In the genomic region with DNA sequence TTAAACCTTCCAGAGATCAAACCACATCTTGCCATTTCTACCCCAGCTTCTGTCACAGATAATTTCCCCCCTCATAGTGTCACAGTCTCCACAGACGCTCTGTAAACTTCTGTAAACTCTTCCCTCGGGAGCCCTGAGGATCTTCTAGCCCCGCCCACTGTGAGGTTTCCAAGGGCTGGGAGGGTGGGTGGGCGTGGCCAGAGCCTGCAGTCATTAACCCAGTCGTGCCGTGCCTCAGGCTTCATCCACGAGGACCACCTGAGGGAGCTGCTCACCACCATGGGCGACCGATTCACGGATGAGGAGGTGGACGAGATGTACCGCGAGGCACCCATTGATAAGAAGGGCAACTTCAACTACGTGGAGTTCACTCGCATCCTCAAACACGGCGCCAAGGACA, we compare ENCODE assay signal across 10 mouse cellular contexts. TPM values are rescaled to one million over a fixed set of nuclear protein-coding genes. Genes with fewer than 3 reads are reported as not detected.
DNase-seq lines count a peak whose midpoint lies in the region; ATAC-seq and TF ChIP-seq lines count a peak whose summit lies in the region.
"Had no signal": no experiment of that assay in that cellular context is flagged by ENCODE, and none has a peak within 500 bp of the region (broad histone marks: within the 10 kb centered on the region; RNA-seq: fewer than 3 reads in every experiment).

No protein-coding gene starts in this region.

- TF ChIP-seq CTCF in stomach, postnatal 0 days (IDR thresholded peaks at IDR 0.05; ENCODE audit: low read depth), result no peak

- H3K4me3 ChIP-seq in forebrain, embryonic 10.5 days, result peak overlapping the region; percentile 30
- no peak overlapping the region for H3K4me3 ChIP-seq in forebrain, embryonic 16.5 days (replicated peaks; ENCODE audit: low read length)
- no peak overlapping the region for H3K4me3 ChIP-seq in midbrain, embryonic 11.5 days (ENCODE audit: low read depth, low read length)
- no peak overlapping the region for H3K4me3 ChIP-seq in midbrain, embryonic 13.5 days (replicated peaks)
- H3K4me3 ChIP-seq in limb, embryonic 10.5 days, result peak overlapping the region; percentile 18
- H3K4me3 ChIP-seq in stomach, postnatal 0 days (ENCODE audit: low read depth, low read length), result peak overlapping the region; percentile 36

- peaks cover 38% of the 10 kb centered on the region for H3K4me1 ChIP-seq in forebrain, embryonic 10.5 days
- H3K4me1 ChIP-seq in forebrain, embryonic 16.5 days (replicated peaks; ENCODE audit: control insufficient read depth, insufficient read depth, low read length), result 0 out of 2 replicates have a peak, but pooled peaks cover 3% of the 10 kb centered on the region
- peaks cover 6% of the 10 kb centered on the region for H3K4me1 ChIP-seq in midbrain, embryonic 11.5 days (ENCODE audit: control insufficient read depth, insufficient read depth, low read length)
- peaks cover 11% of the 10 kb centered on the region for H3K4me1 ChIP-seq in midbrain, embryonic 13.5 days (replicated peaks)
- H3K4me1 ChIP-seq in limb, embryonic 10.5 days, result peaks cover 27% of the 10 kb centered on the region
- no peaks in the 10 kb centered on the region for H3K4me1 ChIP-seq in stomach, postnatal 0 days (replicated peaks; ENCODE audit: control insufficient read depth, insufficient read depth)

- H3K27ac ChIP-seq in forebrain, embryonic 10.5 days, result peak overlapping the region; percentile 36
- H3K27ac ChIP-seq in forebrain, embryonic 16.5 days (ENCODE audit: low read length), result no peak overlapping the region
- H3K27ac ChIP-seq in midbrain, embryonic 11.5 days (ENCODE audit: low read depth, low read length), result no peak overlapping the region
- no peak overlapping the region for H3K27ac ChIP-seq in midbrain, embryonic 13.5 days
- H3K27ac ChIP-seq in limb, embryonic 10.5 days, result no peak overlapping the region
- H3K27ac ChIP-seq in stomach, postnatal 0 days (replicated peaks), result no peak overlapping the region

- 15% methylated on average over 17 of the region's 17 CpGs for WGBS in forebrain, embryonic 10.5 days
- WGBS in forebrain, embryonic 16.5 days, result 13% methylated on average over 17 of the region's 17 CpGs
- 15% methylated on average over 17 of the region's 17 CpGs for WGBS in midbrain, embryonic 11.5 days
- 22% methylated on average over 17 of the region's 17 CpGs for WGBS in midbrain, embryonic 13.5 days
- WGBS in limb, embryonic 10.5 days, result 14% methylated on average over 17 of the region's 17 CpGs
- WGBS in stomach, postnatal 0 days, result 24% methylated on average over 17 of the region's 17 CpGs

- H3K9ac ChIP-seq in forebrain, embryonic 16.5 days (replicated peaks; ENCODE audit: low read depth, low read length), result no peak overlapping the region
- H3K9ac ChIP-seq in midbrain, embryonic 11.5 days (ENCODE audit: low read length), result no peak overlapping the region
- no peak overlapping the region for H3K9ac ChIP-seq in midbrain, embryonic 13.5 days (replicated peaks)
- no peak overlapping the region for H3K9ac ChIP-seq in stomach, postnatal 0 days (ENCODE audit: low read length)

- H3K36me3 ChIP-seq in forebrain, embryonic 10.5 days (replicated peaks), result no peaks in the 10 kb centered on the region
- no peaks in the 10 kb centered on the region for H3K36me3 ChIP-seq in forebrain, embryonic 16.5 days (ENCODE audit: control insufficient read depth, insufficient read depth)
- H3K36me3 ChIP-seq in midbrain, embryonic 11.5 days (ENCODE audit: control insufficient read depth, insufficient read depth, low read length), result no peaks in the 10 kb centered on the region
- no peaks in the 10 kb centered on the region for H3K36me3 ChIP-seq in midbrain, embryonic 13.5 days
- H3K36me3 ChIP-seq in limb, embryonic 10.5 days, result no peaks in the 10 kb centered on the region
- 0 out of 2 replicates have a peak, but pooled peaks cover 2% of the 10 kb centered on the region for H3K36me3 ChIP-seq in stomach, postnatal 0 days (ENCODE audit: control insufficient read depth, insufficient read depth, low read length)

- TF ChIP-seq EP300 in stomach, postnatal 0 days (optimal IDR thresholded peaks at IDR 0.05), result no peak

- peaks cover 28% of the 10 kb centered on the region for H3K27me3 ChIP-seq in forebrain, embryonic 10.5 days (ENCODE audit: poor library complexity, severe bottlenecking)
- no peaks in the 10 kb centered on the region for H3K27me3 ChIP-seq in forebrain, embryonic 16.5 days (replicated peaks; ENCODE audit: control insufficient read depth, insufficient read depth, low read length)
- peaks cover 4% of the 10 kb centered on the region; the same call in 1 of the 2 replicates for H3K27me3 ChIP-seq in midbrain, embryonic 11.5 days (ENCODE audit: control insufficient read depth, insufficient read depth, low read length)
- H3K27me3 ChIP-seq in midbrain, embryonic 13.5 days, result peaks cover 10% of the 10 kb centered on the region
- peaks cover 16% of the 10 kb centered on the region for H3K27me3 ChIP-seq in limb, embryonic 10.5 days (ENCODE audit: low read depth, poor library complexity, severe bottlenecking)
- no peaks in the 10 kb centered on the region for H3K27me3 ChIP-seq in stomach, postnatal 0 days (ENCODE audit: control insufficient read depth, insufficient read depth, low read length)

- no peak for ATAC-seq in forebrain, embryonic 16.5 days
- peak; percentile 57; the same call in 1 of the 2 replicates for ATAC-seq in midbrain, embryonic 11.5 days (ENCODE audit: low FRiP score)
- no peak for ATAC-seq in midbrain, embryonic 13.5 days
- peak; percentile 9; the same call in 1 of the 2 replicates for ATAC-seq in stomach, postnatal 0 days (ENCODE audit: low FRiP score, low TSS enrichment)

- H3K4me2 ChIP-seq in forebrain, embryonic 16.5 days (ENCODE audit: low read length), result no peak overlapping the region
- H3K4me2 ChIP-seq in midbrain, embryonic 11.5 days, result peak overlapping the region; percentile 22; the same call in 1 of the 2 replicates
- no peak overlapping the region for H3K4me2 ChIP-seq in midbrain, embryonic 13.5 days (replicated peaks)
- no peak overlapping the region for H3K4me2 ChIP-seq in stomach, postnatal 0 days (replicated peaks; ENCODE audit: low read depth)

- DNase-seq in forebrain, embryonic 10.5 days (ENCODE audit: extremely low spot score, low spot score), result no peak
- peak; percentile 81 for DNase-seq in midbrain, embryonic 11.5 days (ENCODE audit: low spot score, missing footprints)
- DNase-seq in limb, embryonic 10.5 days (ENCODE audit: low spot score), result no peak
- peak; percentile 64 for DNase-seq in stomach, postnatal 0 days (ENCODE audit: low spot score)
- no peak for DNase-seq in gastrocnemius, postnatal 4 days (ENCODE audit: low spot score in 2 of 2)
- no peak for DNase-seq in frontal cortex, postnatal 36 days (ENCODE audit: low spot score in 2 of 2)
- DNase-seq: gastrocnemius, postnatal 10 days; spleen, adult 18-20 months had no signal

- H3K9me3 ChIP-seq in forebrain, embryonic 10.5 days, result no peaks in the 10 kb centered on the region; the same call in 1 of the 2 replicates
- H3K9me3 ChIP-seq in forebrain, embryonic 16.5 days (ENCODE audit: control insufficient read depth, low read length), result no peaks in the 10 kb centered on the region
- H3K9me3 ChIP-seq in midbrain, embryonic 11.5 days (ENCODE audit: control insufficient read depth, low read length), result no peaks in the 10 kb centered on the region
- H3K9me3 ChIP-seq in midbrain, embryonic 13.5 days, result no peaks in the 10 kb centered on the region
- no peaks in the 10 kb centered on the region for H3K9me3 ChIP-seq in limb, embryonic 10.5 days (replicated peaks)
- no peaks in the 10 kb centered on the region for H3K9me3 ChIP-seq in stomach, postnatal 0 days (ENCODE audit: control insufficient read depth, low read length)

RNA-seq across cellular contexts. Expression of gene Myl9, which starts 5.5 kb away (rescaled TPM):
- 79.0 and 80.3 TPM in 2 replicates for polyA plus RNA-seq in forebrain, embryonic 10.5 days (2016; fragmentation: Nextera tagmentation; extraction: Ambion mirVana)
- 36.5 and 41.4 TPM in 2 replicates for polyA plus RNA-seq in forebrain, embryonic 16.5 days (2015; fragmentation: Nextera tagmentation; extraction: Ambion mirVana)
- polyA plus RNA-seq in midbrain, embryonic 11.5 days (2014; fragmentation: Nextera tagmentation; extraction: Ambion mirVana), result 112 and 118 TPM in 2 replicates
- 33.0 and 37.4 TPM in 2 replicates for polyA plus RNA-seq in midbrain, embryonic 13.5 days (2015; fragmentation: Nextera tagmentation; extraction: Ambion mirVana)
- 30.1 and 62.7 TPM in 2 replicates for polyA plus RNA-seq in limb, embryonic 10.5 days (2016; fragmentation: Nextera tagmentation; extraction: Ambion mirVana)
- 2,268 and 2,333 TPM in 2 replicates for polyA plus RNA-seq in stomach, postnatal 0 days (2015; fragmentation: Nextera tagmentation; extraction: Ambion mirVana)
- total RNA-seq in gastrocnemius, postnatal 4 days (2021), result 100 to 1,000 TPM; 247 to 265 TPM

RNA-seq across cellular contexts. Expression of gene Tgif2, which starts 59.1 kb away (rescaled TPM):
- polyA plus RNA-seq in forebrain, embryonic 10.5 days (2016; fragmentation: Nextera tagmentation; extraction: Ambion mirVana), result 108 and 109 TPM in 2 replicates
- 33.1 and 39.1 TPM in 2 replicates for polyA plus RNA-seq in forebrain, embryonic 16.5 days (2015; fragmentation: Nextera tagmentation; extraction: Ambion mirVana)
- 81.2 and 88.6 TPM in 2 replicates for polyA plus RNA-seq in midbrain, embryonic 11.5 days (2014; fragmentation: Nextera tagmentation; extraction: Ambion mirVana)
- 35.2 and 44.5 TPM in 2 replicates for polyA plus RNA-seq in midbrain, embryonic 13.5 days (2015; fragmentation: Nextera tagmentation; extraction: Ambion mirVana)
- polyA plus RNA-seq in limb, embryonic 10.5 days (2016; fragmentation: Nextera tagmentation; extraction: Ambion mirVana), result 104 and 109 TPM in 2 replicates
- polyA plus RNA-seq in stomach, postnatal 0 days (2015; fragmentation: Nextera tagmentation; extraction: Ambion mirVana), result 11.9 and 13.3 TPM in 2 replicates
- 10 to 100 TPM; 13.4 to 14.8 TPM for total RNA-seq in gastrocnemius, postnatal 4 days (2021)

Comparison
In these comparisons a context has a peak if more than half of its experiments do, and no peak if none do; other contexts are left out.
1. H3K4me3 ChIP-seq: peak in forebrain, embryonic 10.5 days (single experiment), limb, embryonic 10.5 days (single experiment) and stomach, postnatal 0 days (single experiment); none in forebrain, embryonic 16.5 days (single experiment), midbrain, embryonic 11.5 days (single experiment) and midbrain, embryonic 13.5 days (single experiment).
2. ATAC-seq: peak in midbrain, embryonic 11.5 days (single experiment) and stomach, postnatal 0 days (single experiment); none in forebrain, embryonic 16.5 days (single experiment) and midbrain, embryonic 13.5 days (single experiment).
3. DNase-seq: peak in midbrain, embryonic 11.5 days (single experiment) and stomach, postnatal 0 days (single experiment); none in forebrain, embryonic 10.5 days (single experiment), limb, embryonic 10.5 days (single experiment), gastrocnemius, postnatal 4 days (0 of 2) and frontal cortex, postnatal 36 days (0 of 2).
4. RNA of gene Myl9, which starts 5.5 kb away (polyA plus RNA-seq): 2,268 to 2,333 TPM in stomach, postnatal 0 days; 112 to 118 TPM in midbrain, embryonic 11.5 days, 79.0 to 80.3 TPM in forebrain, embryonic 10.5 days, 30.1 to 62.7 TPM in limb, embryonic 10.5 days, 33.0 to 37.4 TPM in midbrain, embryonic 13.5 days and 36.5 to 41.4 TPM in forebrain, embryonic 16.5 days; every median in the first group is over 10 times any median in the second.